Comparison of ENCODE assay signal across 9 mouse cellular contexts in the genomic region with DNA sequence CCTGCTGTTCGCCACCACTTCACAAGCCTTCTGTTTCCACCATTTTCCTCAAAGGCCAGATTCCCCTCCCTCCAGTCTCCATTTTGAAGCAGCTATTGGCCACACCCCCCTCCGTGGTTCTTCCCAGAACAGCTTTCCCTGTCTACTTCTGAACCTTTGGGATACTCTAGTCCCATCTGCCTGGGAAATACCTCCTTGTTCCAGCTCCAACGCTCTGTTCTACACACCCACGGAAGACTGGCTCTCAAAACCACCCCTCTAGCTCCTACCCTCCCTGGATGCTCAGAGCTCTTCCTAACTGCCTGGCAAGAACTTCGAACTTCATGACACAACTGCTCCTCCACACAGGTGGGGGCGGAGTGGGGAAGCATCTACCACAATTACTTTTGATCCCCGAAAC. TPM values are rescaled to one million over a fixed set of nuclear protein-coding genes. Genes with fewer than 3 reads are reported as not detected.
A peak's percentile ranks its signal among the peaks of the same experiment; 100 is the strongest.
DNase-seq lines count a peak whose midpoint lies in the region; ATAC-seq lines count a peak whose summit lies in the region.
"Had no signal": no experiment of that assay in that cellular context is flagged by ENCODE, and none has a peak within 500 bp of the region (broad histone marks: within the 10 kb centered on the region; RNA-seq: fewer than 3 reads in every experiment).

No protein-coding gene starts in this region.

- H3K27ac ChIP-seq in kidney, embryonic 15.5 days, result no peak overlapping the region
- no peak overlapping the region for H3K27ac ChIP-seq in forebrain, embryonic 14.5 days (ENCODE audit: low read depth, low read length)
- no peak overlapping the region for H3K27ac ChIP-seq in neural tube, embryonic 14.5 days (ENCODE audit: low read depth, low read length)

- no peak for DNase-seq in kidney, postnatal 4 days
- DNase-seq in forebrain, embryonic 14.5 days (ENCODE audit: low spot score), result no peak
- peak; percentile 53 to 79 for DNase-seq in left cerebral cortex, postnatal 14 days (ENCODE audit: low spot score in 2 of 2)
- no peak for DNase-seq in spleen, adult 12 weeks (ENCODE audit: low spot score)
- no peak for DNase-seq in cerebellum, adult 8-10 months
- no peak for DNase-seq in adrenal gland, postnatal 4 days (ENCODE audit: low spot score in 2 of 2)

- 0 out of 2 replicates have a peak, but pooled peaks cover 4% of the 10 kb centered on the region for H3K36me3 ChIP-seq in kidney, embryonic 15.5 days
- no peaks in the 10 kb centered on the region for H3K36me3 ChIP-seq in forebrain, embryonic 14.5 days (ENCODE audit: control insufficient read depth, insufficient read depth, low read length)
- 0 out of 2 replicates have a peak, but pooled peaks cover 4% of the 10 kb centered on the region for H3K36me3 ChIP-seq in neural tube, embryonic 14.5 days (ENCODE audit: control insufficient read depth, insufficient read depth, low read length)

- intact Hi-C loops in left cerebral cortex, postnatal 14 days (cut with DNase I), result no loop called here

- no peaks in the 10 kb centered on the region for H3K9me3 ChIP-seq in kidney, embryonic 15.5 days (replicated peaks)
- no peaks in the 10 kb centered on the region for H3K9me3 ChIP-seq in forebrain, embryonic 14.5 days (replicated peaks; ENCODE audit: control insufficient read depth, low read length)
- H3K9me3 ChIP-seq in neural tube, embryonic 14.5 days (ENCODE audit: control insufficient read depth, low read length), result no peaks in the 10 kb centered on the region

- H3K4me2 ChIP-seq in kidney, embryonic 15.5 days, result peak overlapping the region; percentile 86
- H3K4me2 ChIP-seq in forebrain, embryonic 14.5 days (ENCODE audit: low read length), result peak overlapping the region; percentile 56
- peak overlapping the region; percentile 80 for H3K4me2 ChIP-seq in neural tube, embryonic 14.5 days (ENCODE audit: low read depth, low read length)

- H3K4me1 ChIP-seq in kidney, embryonic 15.5 days, result peaks cover 56% of the 10 kb centered on the region
- H3K4me1 ChIP-seq in forebrain, embryonic 14.5 days (ENCODE audit: control insufficient read depth, insufficient read depth, low read length), result peaks cover 18% of the 10 kb centered on the region
- H3K4me1 ChIP-seq in neural tube, embryonic 14.5 days (ENCODE audit: control insufficient read depth, insufficient read depth, low read length), result peaks cover 21% of the 10 kb centered on the region

- H3K27me3 ChIP-seq in kidney, embryonic 15.5 days, result no peaks in the 10 kb centered on the region
- no peaks in the 10 kb centered on the region for H3K27me3 ChIP-seq in forebrain, embryonic 14.5 days (replicated peaks; ENCODE audit: control insufficient read depth, insufficient read depth, low read length)
- H3K27me3 ChIP-seq in neural tube, embryonic 14.5 days (ENCODE audit: control insufficient read depth, insufficient read depth, low read length), result no peaks in the 10 kb centered on the region; the same call in 1 of the 2 replicates
- H3K27me3 ChIP-seq: Patski had no signal

- H3K9ac ChIP-seq in kidney, embryonic 15.5 days, result no peak overlapping the region
- no peak overlapping the region for H3K9ac ChIP-seq in forebrain, embryonic 14.5 days (ENCODE audit: low read length)
- no peak overlapping the region for H3K9ac ChIP-seq in neural tube, embryonic 14.5 days (replicated peaks; ENCODE audit: low read depth, low read length)

- 82% methylated on average over 7 of the region's 7 CpGs for WGBS in kidney, embryonic 15.5 days
- 85% methylated on average over 7 of the region's 7 CpGs for WGBS in forebrain, embryonic 14.5 days
- 88% methylated on average over 7 of the region's 7 CpGs for WGBS in neural tube, embryonic 14.5 days

- H3K4me3 ChIP-seq in kidney, embryonic 15.5 days (replicated peaks), result peak overlapping the region; percentile 81; the same call in 1 of the 2 replicates
- H3K4me3 ChIP-seq in forebrain, embryonic 14.5 days (ENCODE audit: low read depth, low read length), result peak overlapping the region; percentile 81
- H3K4me3 ChIP-seq in neural tube, embryonic 14.5 days (ENCODE audit: low read depth, low read length), result peak overlapping the region; percentile 2; the same call in 1 of the 2 replicates

- no peak for ATAC-seq in kidney, embryonic 15.5 days (replicated peaks; ENCODE audit: low FRiP score)
- ATAC-seq in forebrain, embryonic 14.5 days, result no peak
- no peak for ATAC-seq in neural tube, embryonic 14.5 days (ENCODE audit: low read depth)
- ATAC-seq: Patski had no signal

RNA-seq across cellular contexts. Expression of a gene that starts 2.0 kb away (rescaled TPM):
- 89.4 and 95.4 TPM in 2 replicates for polyA plus RNA-seq in kidney, embryonic 15.5 days (2015; fragmentation: Nextera tagmentation; extraction: Ambion mirVana)
- 28.0 and 32.1 TPM in 2 replicates for polyA plus RNA-seq in forebrain, embryonic 14.5 days (2014; fragmentation: Nextera tagmentation; extraction: Ambion mirVana)
- 10 to 100 TPM; 26.8 to 31.9 TPM for total RNA-seq in left cerebral cortex, postnatal 14 days (2021)
- 25.7 and 46.6 TPM in 2 replicates for polyA plus RNA-seq in neural tube, embryonic 14.5 days (2014; fragmentation: Nextera tagmentation; extraction: Ambion mirVana)
- 10 to 100 TPM; 34.2 to 43.2 TPM for total RNA-seq in adrenal gland, postnatal 4 days (2021)

RNA-seq across cellular contexts. Expression of a gene that starts 37.5 kb away (rescaled TPM):
- 29.1 and 29.5 TPM in 2 replicates for polyA plus RNA-seq in kidney, embryonic 15.5 days (2015; fragmentation: Nextera tagmentation; extraction: Ambion mirVana)
- polyA plus RNA-seq in forebrain, embryonic 14.5 days (2014; fragmentation: Nextera tagmentation; extraction: Ambion mirVana), result 7.8 and 11.0 TPM in 2 replicates
- total RNA-seq in left cerebral cortex, postnatal 14 days (2021), result 10 to 100 TPM; 36.7 to 39.3 TPM
- polyA plus RNA-seq in neural tube, embryonic 14.5 days (2014; fragmentation: Nextera tagmentation; extraction: Ambion mirVana), result 27.3 and 30.1 TPM in 2 replicates
- 10 to 100 TPM; 31.1 to 32.6 TPM for total RNA-seq in adrenal gland, postnatal 4 days (2021)

RNA-seq across cellular contexts. Expression of a gene that starts 48.0 kb away (rescaled TPM):
- 65.3 and 66.2 TPM in 2 replicates for polyA plus RNA-seq in kidney, embryonic 15.5 days (2015; fragmentation: Nextera tagmentation; extraction: Ambion mirVana)
- polyA plus RNA-seq in forebrain, embryonic 14.5 days (2014; fragmentation: Nextera tagmentation; extraction: Ambion mirVana), result 69.9 and 76.5 TPM in 2 replicates
- total RNA-seq in left cerebral cortex, postnatal 14 days (2021), result 10 to 100 TPM; 66.7 to 72.3 TPM
- 98.4 and 102 TPM in 2 replicates for polyA plus RNA-seq in neural tube, embryonic 14.5 days (2014; fragmentation: Nextera tagmentation; extraction: Ambion mirVana)
- 10 to 100 TPM; 51.0 to 53.7 TPM for total RNA-seq in adrenal gland, postnatal 4 days (2021)

RNA-seq across cellular contexts. Expression of a gene that starts 48.1 kb away (rescaled TPM):
- 18.6 TPM in 2 replicates for polyA plus RNA-seq in kidney, embryonic 15.5 days (2015; fragmentation: Nextera tagmentation; extraction: Ambion mirVana)
- 11.8 TPM in 2 replicates for polyA plus RNA-seq in forebrain, embryonic 14.5 days (2014; fragmentation: Nextera tagmentation; extraction: Ambion mirVana)
- total RNA-seq in left cerebral cortex, postnatal 14 days (2021), result 1 to 10 TPM; 6.6 to 7.6 TPM
- polyA plus RNA-seq in neural tube, embryonic 14.5 days (2014; fragmentation: Nextera tagmentation; extraction: Ambion mirVana), result 10.7 and 11.2 TPM in 2 replicates
- total RNA-seq in adrenal gland, postnatal 4 days (2021), result 10 to 100 TPM; 20.5 to 20.8 TPM

Comparison
In these comparisons a context has a peak if more than half of its experiments do, and no peak if none do; other contexts are left out.
1. H3K4me3 ChIP-seq: peak in every context shown above with its lines; median percentile 81 in kidney, embryonic 15.5 days; 81 in forebrain, embryonic 14.5 days; 2 in neural tube, embryonic 14.5 days.
2. DNase-seq: peak in left cerebral cortex, postnatal 14 days (2 of 2); none in kidney, postnatal 4 days (0 of 2), forebrain, embryonic 14.5 days (single experiment), spleen, adult 12 weeks (single experiment), cerebellum, adult 8-10 months (single experiment) and adrenal gland, postnatal 4 days (0 of 2).
3. Peak in every context shown above with its lines, with median percentiles within 50 percentile points of each other: H3K4me2 ChIP-seq.